Mouse (Mus musculus): ENCODE data around the gene Pex5.

GRCm38 (mm10) chr6:124426604-124427003 lies 11.7 kb upstream of the Pex5 start:
- TF ChIP-seq CTCF (IDR thresholded peaks at IDR 0.05; ENCODE audit: low read depth) = no peak
- TF ChIP-seq EP300 (optimal IDR thresholded peaks at IDR 0.05) = no peak

All from stomach, postnatal 0 days (tissue).